Mouse (Mus musculus): ENCODE data around the gene Slc43a3. TPM values are rescaled to one million over a fixed set of nuclear protein-coding genes. Genes with fewer than 3 reads are reported as not detected.

Slc43a3 gene
- polyA plus RNA-seq (2012; ENCODE audit: low replicate concordance), result 2.8 and 7.7 TPM in 2 replicates

DNA sequence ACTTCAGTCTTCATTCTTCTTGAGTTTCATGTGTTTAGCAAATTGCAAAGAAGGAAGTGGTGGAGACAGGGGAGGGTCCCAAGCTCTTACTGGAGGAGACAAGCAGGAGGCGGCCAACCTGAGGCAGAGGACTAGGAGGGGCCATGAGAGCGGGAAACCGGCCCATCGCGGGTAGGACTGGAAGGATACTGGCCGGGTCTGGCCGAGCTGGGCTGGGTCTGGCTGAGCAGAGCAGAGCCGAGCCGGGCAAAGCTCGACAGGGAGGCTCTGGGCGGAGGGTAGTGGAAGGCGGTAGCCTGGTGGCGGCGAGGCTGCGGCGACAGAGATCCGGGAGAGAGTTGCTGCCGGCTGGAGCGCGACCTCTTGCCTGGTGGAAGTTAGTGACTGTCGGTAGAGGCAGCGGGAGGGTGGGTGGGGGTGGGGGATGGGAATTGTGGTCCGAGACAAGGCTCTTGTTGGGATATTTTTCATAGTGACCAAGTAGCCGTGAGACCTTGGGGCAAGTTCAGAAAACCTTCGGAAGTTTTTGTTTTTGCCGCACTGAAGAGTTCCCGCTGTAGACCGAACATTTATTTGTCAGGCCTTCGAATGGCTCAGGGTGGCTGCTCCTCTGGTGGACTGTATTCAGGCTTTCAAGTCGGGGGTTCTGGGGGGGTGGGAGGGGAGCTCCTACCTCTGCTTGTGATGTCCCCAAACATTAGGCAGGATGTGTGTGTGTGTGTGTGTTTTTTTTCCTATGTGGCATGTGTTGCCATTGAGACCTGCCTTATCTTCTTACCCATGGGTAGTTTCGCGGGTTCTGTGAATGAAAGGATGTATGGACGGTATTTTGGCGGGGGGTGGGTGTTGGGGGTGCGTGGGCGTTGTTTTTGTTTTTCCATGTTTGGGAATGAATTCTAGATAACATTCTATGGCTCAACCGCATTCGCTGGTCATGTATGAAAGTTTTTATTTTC lies at the start of gene Slc43a3:
TSS of gene Slc43a3 (plus strand) at position 106 of the 956 bp plus-strand sequence.

DNA sequence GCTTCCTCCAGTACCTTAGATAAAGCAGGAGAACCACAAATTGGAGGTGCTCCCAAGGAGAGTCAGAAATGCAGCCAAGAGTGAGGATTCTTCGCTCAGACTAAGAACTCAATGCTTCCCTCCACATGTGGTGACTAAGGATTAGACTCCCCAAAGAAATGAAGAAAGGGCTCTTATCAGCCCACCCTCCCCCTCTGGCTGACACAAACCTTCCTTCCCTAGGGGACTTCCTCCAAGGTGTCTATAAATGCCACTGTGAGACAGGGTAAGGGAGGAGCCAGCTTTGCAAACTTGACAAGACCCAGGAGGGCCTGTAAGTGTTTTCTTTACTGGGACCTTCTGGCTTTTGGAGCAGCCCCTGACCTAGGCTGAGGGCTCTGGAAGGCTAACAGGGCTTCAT lies 43.8 kb downstream of the Slc43a3 start, which contains the start of gene Prg2:
TSS of gene Prg2 (plus strand) at position 274 of the 400 bp plus-strand sequence.

DNA sequence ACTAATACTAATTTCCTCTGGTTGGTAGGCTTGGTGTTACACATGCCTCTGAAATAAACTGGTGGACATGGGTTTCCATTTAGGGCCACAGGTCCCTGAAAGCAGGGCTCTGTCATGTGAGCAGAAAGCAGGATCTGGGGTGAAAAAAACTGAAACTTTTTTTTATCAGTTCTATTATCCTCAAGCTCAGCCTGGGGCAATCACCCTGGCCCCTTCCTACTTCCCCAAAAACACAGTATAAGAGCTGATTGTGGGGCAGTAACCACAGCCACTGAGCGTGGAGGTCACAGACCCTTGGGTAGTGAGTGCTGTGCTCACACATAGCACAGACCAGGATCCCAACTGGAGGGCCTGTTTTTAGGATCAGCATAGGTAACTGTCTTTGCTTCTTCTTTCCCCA lies 51.6 kb downstream of the Slc43a3 start, which contains the start of gene Prg3:
TSS of gene Prg3 (plus strand) at position 286 of the 400 bp plus-strand sequence.

Other genes with a start within 250 kb of the Slc43a3 start
- 19.6 and 35.5 TPM in 2 replicates for gene Zdhhc5, start 221.4 kb upstream of the Slc43a3 start, polyA plus RNA-seq (2012; ENCODE audit: low replicate concordance)
- gene Clp1, start 209.2 kb upstream of the Slc43a3 start, polyA plus RNA-seq (2012; ENCODE audit: low replicate concordance), result 1.3 and 1.7 TPM in 2 replicates
- 3.1 and 104 TPM in 2 replicates for gene Ypel4, start 202.5 kb upstream of the Slc43a3 start, polyA plus RNA-seq (2012; ENCODE audit: low replicate concordance)
- gene Gm19426, start 192.9 kb upstream of the Slc43a3 start, polyA plus RNA-seq (2012; ENCODE audit: low replicate concordance), result 0.42 TPM in 1 of 2 replicates, not detected in the other
- 0.15 and 0.89 TPM in 2 replicates for gene Serping1, start 161.1 kb upstream of the Slc43a3 start, polyA plus RNA-seq (2012; ENCODE audit: low replicate concordance)
- gene Ube2l6, start 137.8 kb upstream of the Slc43a3 start, polyA plus RNA-seq (2012; ENCODE audit: low replicate concordance), result 3.8 and 40.4 TPM in 2 replicates
- not detected in 2 replicates for gene Smtnl1, start 113.9 kb upstream of the Slc43a3 start, polyA plus RNA-seq (2012; ENCODE audit: low replicate concordance)
- 0.77 and 11.3 TPM in 2 replicates for gene Timm10, start 109.6 kb upstream of the Slc43a3 start, polyA plus RNA-seq (2012; ENCODE audit: low replicate concordance)
- gene Slc43a1, start 97.7 kb upstream of the Slc43a3 start, polyA plus RNA-seq (2012; ENCODE audit: low replicate concordance), result 0.89 and 21.1 TPM in 2 replicates
- gene Rtn4rl2, start 49.9 kb upstream of the Slc43a3 start, polyA plus RNA-seq (2012; ENCODE audit: low replicate concordance), result 0.39 and 1.8 TPM in 2 replicates
- 1.1 and 1.2 TPM in 2 replicates for gene Prg2, start 43.9 kb downstream of the Slc43a3 start, polyA plus RNA-seq (2012; ENCODE audit: low replicate concordance)
- 0.98 and 1.2 TPM in 2 replicates for gene Prg3, start 51.6 kb downstream of the Slc43a3 start, polyA plus RNA-seq (2012; ENCODE audit: low replicate concordance)
- 36.7 and 66.3 TPM in 2 replicates for gene Ssrp1, start 100.7 kb downstream of the Slc43a3 start, polyA plus RNA-seq (2012; ENCODE audit: low replicate concordance)
- gene P2rx3, start 100.9 kb downstream of the Slc43a3 start, polyA plus RNA-seq (2012; ENCODE audit: low replicate concordance), result 0.08 TPM in 1 of 2 replicates, not detected in the other
- gene Tnks1bp1, start 111.4 kb downstream of the Slc43a3 start, polyA plus RNA-seq (2012; ENCODE audit: low replicate concordance), result 34.0 and 38.7 TPM in 2 replicates
- 0.03 and 0.21 TPM in 2 replicates for gene Aplnr, start 199.6 kb downstream of the Slc43a3 start, polyA plus RNA-seq (2012; ENCODE audit: low replicate concordance)